Mouse (Mus musculus) liver, postnatal 0 days (tissue): ENCODE data around the gene Chek2. TPM values are rescaled to one million over a fixed set of nuclear protein-coding genes. Genes with fewer than 3 reads are reported as not detected.
A peak's percentile ranks its signal among the peaks of the same experiment; 100 is the strongest.

Experiments
- ATAC-seq: fragments of 200-750 bp; cut with Nextera tagmentation; 2 replicates; pipeline ENCODE4 v1.8.0; 2017; ENCODE audit warnings: mild to moderate bottlenecking, moderate library complexity
- DNase-seq: peaks from one replicate; pipeline ENCODE4 v3.0.0-alpha.2; 2016
- H3K27ac ChIP-seq: fragments of 300-500 bp; sonication (generic); 2 replicates; pipeline ENCODE4 v1.5.1; 2014; ENCODE audit warnings: antibody characterized with exemption, moderate library complexity, mild to moderate bottlenecking, low read depth
- H3K27me3 ChIP-seq: fragments of 300-500 bp; sonication (generic); 2 replicates; pipeline ENCODE4 v1.6.1; 2014; ENCODE audit warnings: low read length, control low read depth, mixed read lengths; ENCODE audit not compliant: insufficient read depth
- H3K36me3 ChIP-seq: fragments of 300-500 bp; sonication (generic); replicated peaks from 2 replicates; pipeline ENCODE4 v1.6.1; 2014; ENCODE audit warnings: mild to moderate bottlenecking, control low read depth, low read length, moderate library complexity, mixed read lengths; ENCODE audit not compliant: insufficient read depth
- H3K4me1 ChIP-seq: fragments of 300-500 bp; sonication (generic); 2 replicates; pipeline ENCODE4 v1.6.1; 2014; ENCODE audit warnings: antibody characterized with exemption, mild to moderate bottlenecking, control low read depth; ENCODE audit not compliant: insufficient read depth
- H3K4me2 ChIP-seq: fragments of 300-500 bp; sonication (generic); 2 replicates; pipeline ENCODE4 v1.6.1; 2014; ENCODE audit warnings: low read depth, mild to moderate bottlenecking, low read length, moderate library complexity, mixed read lengths
- H3K4me3 ChIP-seq: fragments of 300-500 bp; sonication (generic); 2 replicates; pipeline ENCODE4 v1.5.1; 2014; ENCODE audit warnings: low read depth, low read length
- H3K9ac ChIP-seq: fragments of 300-500 bp; sonication (generic); replicated peaks from 2 replicates; pipeline ENCODE4 v1.6.1; 2014; ENCODE audit warnings: mild to moderate bottlenecking, moderate library complexity
- H3K9me3 ChIP-seq: fragments of 300-500 bp; sonication (generic); 2 replicates; pipeline ENCODE4 v1.6.1; 2016; ENCODE audit warnings: mild to moderate bottlenecking, control low read depth, low read length, mixed read lengths
- CTCF ChIP-seq: sonication (generic); IDR thresholded peaks from 2 replicates; pipeline ENCODE4 v1.5.1; 2016; ENCODE audit warnings: antibody characterized with exemption, low read depth
- EP300 ChIP-seq: IDR thresholded peaks from 2 replicates; pipeline ENCODE4 v1.6.1; 2016; ENCODE audit warnings: antibody characterized with exemption, low read depth, mild to moderate bottlenecking
- WGBS: fragments of 180-500 bp; shearing (Covaris S2); extraction: QIAGEN DNeasy Blood & Tissue Kit; methylation state at CpG from one replicate; pipeline ENCODE4 v1.1.7; 2014; ENCODE audit not compliant: insufficient replicate concordance; 5-methylcytosine and 5-hydroxymethylcytosine counted together
- polyA plus RNA-seq: library from polyadenylated mRNA; unstranded; fragments of >200 nt; fragmentation: Nextera tagmentation; extraction: Ambion mirVana; gene quantifications from 2 replicates; pipeline ENCODE4 v1.2.1, GENCODE M21; 2015

The Chek2 gene
- polyA plus RNA-seq, 1 experiment from 2014 or later = 13.2 TPM

- peak overlapping the region; percentile 13; the same call in 1 of the 2 replicates for H3K9ac ChIP-seq
Observed at GRCm38 (mm10) chr5:110804012-110804743, 35.6 kb upstream of the Chek2 start.

DNA sequence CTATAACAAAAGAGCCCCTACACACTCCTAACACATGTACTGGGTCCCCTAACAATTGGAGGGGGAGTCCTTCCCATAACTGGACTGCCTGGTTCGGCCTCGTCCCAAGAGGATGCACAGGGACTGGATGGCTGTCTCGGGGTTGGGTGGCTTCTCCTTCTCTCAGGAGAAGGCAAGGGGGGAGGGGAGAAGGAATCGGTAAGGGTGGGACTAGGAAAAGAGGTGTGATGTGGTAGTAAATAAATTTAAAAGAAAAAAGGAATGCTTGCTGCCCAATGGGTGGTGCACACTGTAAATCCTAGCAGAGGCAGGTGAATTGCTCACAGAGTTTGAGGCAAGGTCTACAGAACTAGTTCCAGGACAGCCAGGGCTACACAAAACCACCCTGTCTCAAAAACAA lies 33.6 kb upstream of the Chek2 start:
- H3K4me1 ChIP-seq = peaks cover 66% of the 10 kb centered on the region
- H3K27ac ChIP-seq = no peak overlapping the region
- WGBS = 91% methylated on average over 4 of the region's 4 CpGs
- H3K9ac ChIP-seq = no peak overlapping the region
- DNase-seq = no peak
- H3K36me3 ChIP-seq = peaks cover 44% of the 10 kb centered on the region
- TF ChIP-seq EP300 = no peak
- no peak for TF ChIP-seq CTCF
- no peaks in the 10 kb centered on the region for H3K27me3 ChIP-seq
- H3K4me2 ChIP-seq = no peak overlapping the region
- H3K4me3 ChIP-seq = no peak overlapping the region
- no peaks in the 10 kb centered on the region for H3K9me3 ChIP-seq
- ATAC-seq = no peak

More at GRCm38 (mm10) chr5:110804012-110804743, 35.6 kb upstream of the Chek2 start:
- TF ChIP-seq EP300 (no peak), CTCF (no peak)
- peak overlapping the region; percentile 15 for H3K4me2 ChIP-seq
- WGBS = 57% methylated on average over 7 of the region's 7 CpGs
- no peak for DNase-seq
- no peaks in the 10 kb centered on the region for H3K9me3 ChIP-seq
- no peak for ATAC-seq
- no peaks in the 10 kb centered on the region for H3K27me3 ChIP-seq
- H3K27ac ChIP-seq = no peak overlapping the region
- H3K4me3 ChIP-seq = no peak overlapping the region
- H3K36me3 ChIP-seq = peaks cover 60% of the 10 kb centered on the region
- peaks cover 74% of the 10 kb centered on the region for H3K4me1 ChIP-seq

DNA sequence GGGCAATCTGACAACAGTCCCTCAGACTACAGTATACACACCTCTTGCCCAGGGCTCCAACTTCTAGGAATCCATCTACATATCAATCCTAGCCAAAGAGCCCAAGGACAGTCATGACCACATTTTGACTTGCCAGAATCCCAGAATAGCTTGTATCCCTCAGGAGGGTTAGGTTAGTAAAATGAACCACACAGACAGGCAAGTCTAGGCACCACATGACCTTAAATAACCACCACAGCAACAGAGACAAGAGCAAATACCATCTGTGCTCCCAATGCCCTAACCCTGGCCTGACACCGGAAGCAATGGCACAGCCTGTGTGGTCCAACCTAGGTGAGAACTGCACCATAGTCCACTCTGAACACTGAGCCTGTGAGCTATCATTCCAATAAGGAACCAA lies 33.1 kb upstream of the Chek2 start:
- Histone ChIP-seq H3K36me3 (peaks cover 41% of the 10 kb centered on the region), H3K9me3 (no peaks in the 10 kb centered on the region), H3K4me2 (peak overlapping the region; percentile 85), H3K4me1 (peaks cover 60% of the 10 kb centered on the region), H3K4me3 (peak overlapping the region; percentile 82; the same call in 1 of the 2 replicates), H3K27ac (peak overlapping the region; percentile 98), H3K9ac (0 out of 2 replicates have a peak overlapping the region, but pooled peaks have one; percentile 22), H3K27me3 (no peaks in the 10 kb centered on the region)
- ATAC-seq (no peak), DNase-seq (no peak)
- 76% methylated on average over 1 of the region's 1 CpGs for WGBS
- TF ChIP-seq CTCF = no peak
- TF ChIP-seq EP300 = no peak

DNA sequence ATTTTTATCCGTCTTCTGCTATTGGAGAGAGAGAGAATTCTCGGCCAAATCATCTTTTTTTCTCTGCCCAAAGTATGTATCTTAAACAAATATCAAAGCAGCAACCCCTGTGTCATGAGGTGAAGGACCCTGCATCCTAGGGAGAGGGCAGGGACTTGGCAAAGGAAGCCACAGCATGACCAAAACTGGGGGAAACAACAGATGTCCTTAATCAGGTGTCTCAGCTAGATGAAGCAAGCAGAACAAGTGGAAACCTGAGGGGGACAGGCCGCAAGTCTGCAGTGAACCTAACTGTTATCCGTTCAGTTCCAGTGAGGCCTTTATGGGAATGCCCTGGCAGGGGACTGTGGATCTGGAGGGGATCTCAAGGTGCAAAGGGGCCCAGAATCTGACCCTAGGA lies 32.3 kb upstream of the Chek2 start:
- no peak for ATAC-seq
- no peaks in the 10 kb centered on the region for H3K9me3 ChIP-seq
- H3K9ac ChIP-seq = peak overlapping the region; percentile 100
- H3K4me1 ChIP-seq = peaks cover 53% of the 10 kb centered on the region
- TF ChIP-seq CTCF (no peak), EP300 (no peak)
- H3K4me3 ChIP-seq = peak overlapping the region; percentile 82
- H3K27me3 ChIP-seq = no peaks in the 10 kb centered on the region
- no peak for DNase-seq
- peaks cover 35% of the 10 kb centered on the region for H3K36me3 ChIP-seq
- H3K4me2 ChIP-seq = peak overlapping the region; percentile 85
- 85% methylated on average over 4 of the region's 4 CpGs for WGBS
- H3K27ac ChIP-seq = peak overlapping the region; percentile 98

DNA sequence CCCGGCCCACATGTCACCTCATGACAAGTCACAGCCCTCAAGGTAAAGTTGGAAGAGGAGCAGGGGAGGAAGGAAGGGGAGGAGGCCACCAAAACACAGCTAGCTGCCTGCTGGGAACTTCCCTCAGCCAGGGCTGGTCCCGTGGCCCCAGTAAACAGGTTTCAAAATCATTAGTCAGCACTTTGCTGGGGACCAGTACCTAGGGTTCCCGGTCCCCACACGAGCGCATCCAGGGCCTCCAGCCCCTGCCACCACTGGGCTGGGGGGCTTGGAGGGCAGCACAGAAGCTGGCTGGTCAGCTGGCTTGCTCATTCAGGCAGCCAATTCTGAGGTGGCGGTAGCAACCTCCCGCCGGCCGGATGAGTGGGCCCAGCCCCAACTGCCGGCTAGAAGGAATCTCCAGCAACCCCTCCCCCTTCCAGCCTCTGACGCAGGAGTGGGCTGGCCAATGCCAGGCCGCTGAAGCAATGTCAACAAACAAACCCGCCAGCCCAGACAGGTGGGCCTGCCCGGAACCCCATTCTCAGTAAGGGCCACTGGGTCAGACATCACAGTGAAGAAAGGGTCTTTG lies 31.6 kb upstream of the Chek2 start:
- TF ChIP-seq EP300 (no peak; the same call in none of the 2 replicates), CTCF (no peak)
- Histone ChIP-seq H3K4me1 (peaks cover 46% of the 10 kb centered on the region), H3K9ac (peak overlapping the region; percentile 100), H3K27ac (peak overlapping the region; percentile 98), H3K36me3 (peaks cover 28% of the 10 kb centered on the region), H3K4me3 (peak overlapping the region; percentile 82), H3K27me3 (no peaks in the 10 kb centered on the region), H3K4me2 (peak overlapping the region; percentile 85), H3K9me3 (no peaks in the 10 kb centered on the region)
- WGBS = 2% methylated on average over 14 of the region's 14 CpGs
- ATAC-seq (peak; percentile 78), DNase-seq (peak; percentile 93)

- ATAC-seq (no peak), DNase-seq (peak; percentile 50)
- H3K4me1 ChIP-seq = peaks cover 42% of the 10 kb centered on the region
- peak overlapping the region; percentile 100 for H3K9ac ChIP-seq
- TF ChIP-seq EP300 (no peak), CTCF (no peak)
- peaks cover 23% of the 10 kb centered on the region for H3K36me3 ChIP-seq
- WGBS = 2% methylated on average over 27 of the region's 27 CpGs
- H3K4me2 ChIP-seq = peak overlapping the region; percentile 85
- H3K27ac ChIP-seq = peak overlapping the region; percentile 98
- no peaks in the 10 kb centered on the region for H3K9me3 ChIP-seq
- no peaks in the 10 kb centered on the region for H3K27me3 ChIP-seq
- H3K4me3 ChIP-seq = peak overlapping the region; percentile 82
Observed at GRCm38 (mm10) chr5:110808821-110809666, 30.7 kb upstream of the Chek2 start.
